Mouse (Mus musculus) C2C12 (cell line): ENCODE data around the gene Proz.

Source experiments
- CTCF ChIP-seq: IDR thresholded peaks from one replicate; pipeline ENCODE4 v1.5.1; 2011; ENCODE audit not compliant: control insufficient read depth, insufficient read depth, insufficient read length
- MYOD1 ChIP-seq: IDR thresholded peaks from one replicate; pipeline ENCODE4 v1.6.1; 2011; ENCODE audit warnings: low read depth; ENCODE audit not compliant: control insufficient read depth, insufficient read length
- MYOG ChIP-seq: IDR thresholded peaks from one replicate; pipeline ENCODE4 v1.6.1; 2011; ENCODE audit not compliant: control insufficient read depth, insufficient read length; ENCODE audit errors: extremely low read depth

GRCm38 (mm10) chr8:13077542-13077941 is 16.8 kb downstream of the Proz start:
- TF ChIP-seq MYOD1 (no peak), MYOG (no peak), CTCF (no peak)
